Mouse (Mus musculus) CD4-positive, CD25-positive, alpha-beta regulatory T cell, adult 2 months (primary cell): ENCODE measurements around the gene Cenpo.
"Not testable (repeated sequence)": the region's sequence is repeated elsewhere in the genome, so short reads cannot be mapped to it uniquely, and the experiment has no call there.

Experiments
- DNase-seq: peaks from one replicate; pipeline ENCODE4 v3.0.0-alpha.2; 2012; ENCODE audit warnings: low read depth, low spot score

Gene Cenpo

GRCm38 (mm10) chr12:4233572-4234508 is at the start of gene Cenpo, which contains the start of gene Ptrhd1:
Cenpo (minus strand) TSS chr12:4234294.
Ptrhd1 (plus strand) TSS chr12:4234027.
- DNase-seq, result peak; percentile 97

- DNase-seq, result no peak
Measured at GRCm38 (mm10) chr12:4279878-4280277, 45.8 kb upstream of the Cenpo start.

DNA sequence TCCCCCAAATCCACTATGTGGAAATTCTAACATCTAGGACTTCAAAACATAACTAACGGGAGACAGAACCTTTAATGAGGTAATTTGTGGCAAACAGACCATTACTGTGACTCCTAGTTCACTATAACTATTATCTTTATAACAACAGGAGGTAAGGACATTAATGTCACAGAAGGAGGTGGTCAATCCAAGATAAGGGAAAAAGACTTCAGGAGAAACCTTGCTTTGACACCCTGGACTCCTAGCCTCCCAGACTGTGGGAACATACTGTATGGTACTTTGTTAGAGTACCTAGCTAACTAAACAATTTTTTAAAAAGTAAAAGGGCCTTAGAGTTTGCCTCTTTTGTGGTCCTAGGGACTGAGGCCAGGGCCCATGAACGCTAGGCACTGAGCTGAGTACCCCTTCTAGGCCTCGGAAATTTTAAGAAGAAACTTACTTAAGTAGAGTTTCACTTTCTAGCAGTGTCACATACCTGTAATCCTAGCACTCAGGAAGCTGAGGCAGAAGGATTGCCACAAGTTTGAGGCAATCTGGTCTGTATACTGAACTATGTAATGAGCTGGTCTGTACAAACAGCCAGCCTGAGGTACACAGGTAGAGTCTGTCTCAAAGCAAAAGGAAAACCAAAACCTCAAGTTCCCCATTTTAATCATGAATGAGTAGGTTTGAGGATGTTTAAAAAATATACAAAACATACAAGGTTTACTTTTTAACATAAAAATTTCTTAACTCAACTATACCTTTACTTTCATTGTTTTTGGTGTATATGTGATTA is 45.1 kb upstream of the Cenpo start:
- peak; percentile 4 for DNase-seq

- DNase-seq, result no peak
Measured at GRCm38 (mm10) chr12:4271078-4271477, 37.0 kb upstream of the Cenpo start.

GRCm38 (mm10) chr12:4267765-4268164 is 33.7 kb upstream of the Cenpo start:
- no peak for DNase-seq

DNA sequence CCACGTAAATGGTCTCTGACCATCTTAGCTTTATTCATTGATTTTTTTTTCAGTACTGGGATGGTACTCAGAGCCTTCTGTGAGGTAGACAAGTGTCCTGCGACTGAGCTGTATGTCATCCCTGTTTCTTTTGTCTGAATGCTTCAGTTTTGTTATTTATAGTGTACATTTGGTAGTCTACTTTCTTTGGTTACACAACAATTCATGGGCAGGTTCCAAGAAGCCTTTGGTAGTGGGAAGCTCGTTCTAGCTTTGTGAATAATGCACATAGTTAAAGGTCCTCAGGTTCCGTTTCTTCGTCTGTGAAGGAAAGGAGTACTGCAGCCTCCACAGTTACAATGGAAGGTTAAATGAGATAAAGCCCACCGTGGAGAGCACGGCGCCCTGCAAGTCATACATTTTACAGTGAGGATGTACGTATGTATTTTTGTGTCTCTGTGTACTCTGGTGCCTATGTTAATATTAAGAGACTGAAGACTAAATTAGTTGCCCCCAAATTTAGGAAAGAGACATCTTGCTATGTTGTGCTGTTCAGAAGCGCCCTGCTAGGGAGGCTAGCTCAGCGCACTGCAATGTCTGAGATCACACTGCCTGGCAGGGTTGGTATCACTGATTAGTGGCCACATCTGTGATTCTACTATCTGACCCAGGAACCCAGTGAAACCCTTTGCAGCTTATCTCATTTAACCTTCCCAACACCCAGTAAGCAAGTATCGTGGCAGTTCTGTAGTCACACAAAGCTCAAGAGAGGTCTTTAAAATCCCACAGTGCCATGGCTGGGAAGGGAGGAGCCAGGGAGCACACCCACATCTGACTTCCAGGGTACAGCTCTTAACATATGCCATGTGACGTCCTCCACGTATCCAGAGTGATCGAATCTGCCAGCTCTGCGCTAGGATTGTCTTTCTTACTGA is 18.9 kb upstream of the Cenpo start:
- DNase-seq, result no peak

DNA sequence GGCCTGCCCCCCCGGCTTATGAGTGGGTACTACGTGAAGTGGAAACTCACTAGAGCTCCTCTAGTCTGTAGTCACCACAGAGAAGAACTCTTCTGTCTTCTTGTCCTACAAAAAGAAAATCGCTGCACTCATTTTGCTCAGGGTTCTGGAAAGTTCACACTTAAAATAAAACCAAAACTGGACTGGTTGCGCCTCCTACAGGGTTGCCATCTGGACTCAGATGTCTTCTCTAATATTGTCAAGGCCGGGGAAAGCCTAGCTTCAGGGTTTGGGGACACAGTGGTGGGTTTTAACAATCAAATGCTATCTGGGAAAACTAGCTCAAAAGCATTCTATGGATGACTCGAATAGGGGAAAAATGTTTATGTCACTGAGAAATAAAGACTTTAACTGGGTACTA is 15.7 kb upstream of the Cenpo start:
- no peak for DNase-seq

DNA sequence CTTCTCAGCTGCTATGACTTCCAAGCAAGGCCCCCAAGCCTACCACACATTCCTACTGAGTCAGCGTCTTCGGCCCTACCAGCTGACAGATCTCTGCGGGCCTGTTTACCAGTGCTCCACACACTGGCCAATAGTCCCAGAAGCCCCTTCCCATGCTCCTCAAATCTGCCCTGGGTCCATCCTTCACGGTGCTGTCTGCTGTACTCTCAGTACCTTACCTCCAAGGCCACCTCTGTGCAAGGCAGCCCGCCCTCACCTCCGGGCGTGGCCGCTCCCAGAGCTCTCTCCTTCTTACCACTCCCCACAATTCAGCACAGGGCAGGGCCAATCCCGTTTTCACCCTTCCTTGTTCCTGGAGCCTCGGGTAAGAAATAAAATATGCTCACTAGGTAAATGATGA is 11.6 kb upstream of the Cenpo start:
- DNase-seq, result no peak

- no peak for DNase-seq
Measured at GRCm38 (mm10) chr12:4243805-4244204, 9.7 kb upstream of the Cenpo start.

DNA sequence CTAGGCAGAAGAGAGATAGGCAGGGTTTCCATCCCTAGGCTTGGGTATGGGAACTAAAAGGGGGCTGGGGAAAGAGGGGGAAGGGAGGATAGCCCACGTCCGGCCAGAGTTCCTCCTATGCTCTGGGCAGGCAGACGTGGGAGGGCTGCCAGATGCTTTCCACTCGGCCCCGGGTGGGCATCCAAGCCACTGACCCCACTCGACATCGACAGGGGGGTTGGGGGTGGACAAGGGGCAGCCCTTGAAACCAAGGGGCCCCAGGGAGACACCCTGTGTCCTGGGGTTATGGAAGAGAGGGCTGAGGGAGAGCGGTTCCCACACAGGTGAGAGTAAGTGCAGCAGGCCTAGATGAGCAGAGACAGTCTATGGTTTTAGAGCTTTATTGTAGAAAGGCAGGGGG is 6.2 kb upstream of the Cenpo start:
- DNase-seq, result not testable (repeated sequence)

DNA sequence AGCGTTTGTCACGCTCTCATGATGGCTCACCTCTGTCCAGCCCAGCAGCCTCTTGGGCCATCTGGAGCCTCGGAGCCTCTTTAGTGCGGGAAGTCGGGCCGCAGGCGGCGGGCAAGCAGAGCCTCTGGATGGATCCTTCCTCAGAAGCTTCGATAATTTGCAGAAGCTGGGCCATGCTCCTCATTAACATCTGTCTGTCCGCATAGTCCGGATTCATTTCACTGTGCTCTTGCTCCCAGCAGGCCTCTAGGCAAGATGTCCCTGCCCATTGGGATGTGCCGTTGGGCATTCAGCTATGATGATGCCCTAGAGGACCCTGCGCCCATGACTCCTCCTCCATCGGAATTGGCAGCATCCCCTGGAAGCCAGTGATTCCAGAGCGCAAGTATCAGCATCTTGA is 3.4 kb upstream of the Cenpo start:
- DNase-seq, result no peak

DNA sequence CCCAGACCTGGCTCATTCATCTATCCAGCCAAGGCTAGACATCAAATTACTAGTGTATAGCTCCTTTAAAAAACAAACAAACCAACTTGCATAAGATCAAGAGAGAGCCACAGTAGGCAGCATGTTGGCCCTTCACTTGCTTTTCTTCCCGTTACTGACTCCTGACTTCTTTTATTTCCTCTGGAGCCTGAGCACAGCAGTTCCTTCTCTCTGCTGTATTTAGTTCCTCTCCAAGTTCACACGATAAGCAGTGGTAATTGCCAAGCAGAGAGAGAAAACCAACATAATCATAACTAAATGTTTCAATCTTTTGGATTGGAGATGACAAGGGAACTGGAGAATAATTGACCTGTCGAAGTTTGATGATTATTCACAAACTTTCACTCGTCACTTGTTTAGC is 1.3 kb downstream of the Cenpo start:
- no peak for DNase-seq

- no peak for DNase-seq
Measured at GRCm38 (mm10) chr12:4230156-4230555, 3.9 kb downstream of the Cenpo start.

DNA sequence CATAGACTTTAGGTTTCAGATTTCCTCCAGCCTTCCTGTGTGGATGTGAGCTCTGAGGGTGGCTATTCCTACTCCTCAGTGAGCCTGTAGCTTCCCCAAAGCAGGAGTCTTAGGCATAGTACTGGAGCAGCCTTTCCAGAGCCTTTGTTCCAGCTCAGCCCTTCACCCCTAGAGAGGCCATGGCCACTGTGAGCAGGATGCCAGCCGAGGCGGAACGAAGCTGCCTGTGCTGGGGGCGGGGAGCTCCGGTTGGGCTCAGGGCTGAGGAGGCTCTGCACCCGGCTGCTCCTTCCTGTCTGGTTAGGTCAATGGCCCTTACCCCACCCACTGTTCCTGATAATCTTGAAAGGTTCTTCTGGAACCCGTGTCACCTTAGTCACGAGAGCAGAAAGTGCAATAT is 21.2 kb downstream of the Cenpo start:
- no peak for DNase-seq

DNA sequence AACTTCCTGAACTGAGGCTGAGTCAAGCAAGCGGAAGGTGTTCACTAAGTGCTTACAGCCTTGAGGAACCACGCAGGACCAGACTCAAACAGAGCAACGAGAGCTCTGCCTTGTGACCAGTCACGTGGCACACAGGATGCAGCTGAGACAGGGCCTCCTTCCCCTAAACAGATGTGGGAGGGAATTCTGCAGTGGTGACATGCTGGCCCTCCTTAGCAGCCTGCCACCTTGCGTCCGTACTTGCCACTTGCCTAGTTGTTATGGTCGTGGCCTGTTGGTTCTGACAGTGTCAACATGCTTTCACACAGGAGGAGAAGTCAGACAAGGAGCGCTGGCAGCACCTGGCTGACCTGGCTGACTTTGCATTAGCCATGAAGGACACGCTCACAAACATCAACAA is 22.9 kb downstream of the Cenpo start:
- DNase-seq, result peak; percentile 8

GRCm38 (mm10) chr12:4209196-4209595 is 24.9 kb downstream of the Cenpo start:
- no peak for DNase-seq

DNA sequence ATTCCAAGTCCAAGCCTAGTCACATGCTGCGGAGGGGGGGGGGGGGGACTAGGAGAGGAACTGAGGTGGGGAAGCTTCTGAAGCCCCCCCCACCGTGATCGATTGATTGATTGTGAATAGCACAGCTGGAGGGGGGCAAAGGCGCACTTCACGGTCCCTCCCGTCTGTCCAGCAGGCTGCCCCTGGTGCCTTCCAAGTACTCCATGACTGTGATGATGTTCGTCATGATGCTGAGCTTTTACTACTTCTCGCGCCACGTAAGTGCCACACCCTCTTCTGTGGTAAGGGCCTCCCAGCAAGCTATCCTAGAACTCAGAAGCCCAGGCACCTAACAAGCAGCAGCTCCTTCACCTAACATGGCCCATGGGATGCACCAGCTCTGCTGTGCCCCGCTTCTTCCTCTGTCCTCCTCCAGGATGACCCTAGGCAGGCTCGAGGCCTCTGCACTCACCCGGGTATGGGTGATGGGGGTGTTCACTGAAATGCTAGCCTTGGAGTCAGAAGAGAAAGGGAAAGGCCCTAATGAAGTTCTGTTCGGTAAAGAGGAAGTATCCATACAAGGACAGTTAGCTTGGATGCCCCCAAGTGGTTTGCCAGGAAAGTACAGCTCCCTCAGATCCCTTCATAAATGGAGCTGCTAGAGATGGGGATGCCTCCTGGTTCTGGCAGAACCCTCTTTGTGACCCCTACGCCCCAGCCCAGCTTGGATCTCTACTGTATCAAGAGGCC is 25.5 kb downstream of the Cenpo start:
- DNase-seq, result peak; percentile 64

DNA sequence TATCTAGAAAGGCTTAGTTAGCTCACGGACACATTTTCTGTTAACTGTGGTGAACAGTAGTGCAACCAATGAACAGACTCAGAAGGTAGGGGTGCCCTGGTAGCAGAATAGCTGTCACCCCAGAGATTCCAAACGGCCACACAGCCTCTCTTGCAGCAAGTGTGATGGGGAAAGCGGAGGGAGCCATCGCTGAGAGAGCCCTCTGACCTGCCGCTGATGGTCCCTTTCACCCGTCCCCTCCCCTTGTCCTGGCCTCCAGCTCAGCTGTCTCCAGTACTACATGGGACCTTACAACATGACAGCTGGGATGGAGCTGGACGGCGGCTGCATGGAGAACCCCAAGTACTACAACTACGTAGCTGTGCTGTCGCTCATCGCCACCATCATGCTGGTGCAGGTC is 28.0 kb downstream of the Cenpo start:
- no peak for DNase-seq

DNA sequence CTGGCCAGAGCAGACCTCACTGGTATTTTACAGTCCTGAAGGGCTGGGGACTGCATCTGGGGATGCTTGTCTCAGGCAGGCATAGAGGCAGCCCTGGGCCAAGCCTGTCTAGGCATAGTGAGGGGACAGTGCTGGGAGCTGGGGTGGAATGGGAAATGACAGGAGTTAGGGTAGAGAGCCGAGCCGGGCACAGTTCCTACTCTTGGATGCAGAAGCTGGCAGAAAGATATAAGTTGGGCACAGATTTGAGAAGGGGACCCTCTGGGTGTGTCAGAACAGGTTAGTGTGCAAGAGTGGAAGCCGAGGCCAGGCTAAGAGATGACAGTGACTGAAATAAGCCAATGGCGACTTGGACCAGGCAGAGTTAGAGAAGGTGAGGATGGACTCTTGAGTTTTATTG is 31.9 kb downstream of the Cenpo start:
- DNase-seq, result no peak

- no peak for DNase-seq
Measured at GRCm38 (mm10) chr12:4201454-4202200, 32.5 kb downstream of the Cenpo start.
